Mouse (Mus musculus): ENCODE results near the gene Aurkb.
A peak's percentile ranks its signal among the peaks of the same experiment; 100 is the strongest.

The Aurkb gene

GRCm38 (mm10) chr11:69033552-69033951 lies 11.9 kb upstream of the Aurkb start:
- H3K4me1 ChIP-seq (replicated peaks; ENCODE audit: low read depth, low read length), result peaks cover 54% of the 10 kb centered on the region
- H3K27me3 ChIP-seq (ENCODE audit: insufficient read depth, low read length), result no peaks in the 10 kb centered on the region
- TF ChIP-seq CTCF (conservative IDR thresholded peaks at IDR 0.05; ENCODE audit: low read length), result no peak
- no peak for TF ChIP-seq POU5F1 (IDR thresholded peaks at IDR 0.05; ENCODE audit: borderline replicate concordance, low read length)
- no peak for TF ChIP-seq NANOG (IDR thresholded peaks at IDR 0.05; ENCODE audit: borderline replicate concordance, low read length)
- no peak overlapping the region for H3K4me3 ChIP-seq (replicated peaks; ENCODE audit: low read length)
- H3K9me3 ChIP-seq (ENCODE audit: low read length), result no peaks in the 10 kb centered on the region
- peaks cover 80% of the 10 kb centered on the region for H3K36me3 ChIP-seq (ENCODE audit: insufficient read depth, low read length)

DNA sequence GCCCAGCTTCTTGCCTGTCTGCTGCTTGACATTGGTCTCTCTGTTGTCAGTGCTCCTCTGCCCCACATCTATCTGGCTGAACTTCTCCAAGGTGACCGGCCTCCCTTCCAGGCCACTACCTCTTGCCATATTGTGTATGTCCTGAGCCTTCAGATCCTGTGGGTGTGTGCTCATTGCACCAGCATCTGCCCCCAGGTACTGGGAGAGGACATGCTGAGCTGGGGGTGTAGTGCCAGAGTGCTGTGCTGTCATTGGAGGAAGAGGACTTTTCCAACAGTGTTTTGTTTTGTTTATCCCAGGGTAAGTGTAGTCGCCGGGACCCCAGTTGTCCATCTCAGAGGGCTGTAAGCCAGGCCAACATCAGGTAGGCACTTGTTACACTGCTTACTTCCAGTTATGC lies 10.9 kb upstream of the Aurkb start:
- H3K9me3 ChIP-seq (ENCODE audit: low read length), result no peaks in the 10 kb centered on the region
- H3K4me3 ChIP-seq (replicated peaks; ENCODE audit: low read length), result 0 out of 2 replicates have a peak overlapping the region, but pooled peaks have one; percentile 2
- peaks cover 70% of the 10 kb centered on the region for H3K36me3 ChIP-seq (ENCODE audit: insufficient read depth, low read length)
- H3K4me1 ChIP-seq (replicated peaks; ENCODE audit: low read depth, low read length), result peaks cover 61% of the 10 kb centered on the region
- H3K27me3 ChIP-seq (ENCODE audit: insufficient read depth, low read length), result no peaks in the 10 kb centered on the region
- TF ChIP-seq NANOG (IDR thresholded peaks at IDR 0.05; ENCODE audit: borderline replicate concordance, low read length), result no peak
- no peak for TF ChIP-seq POU5F1 (IDR thresholded peaks at IDR 0.05; ENCODE audit: borderline replicate concordance, low read length)
- TF ChIP-seq CTCF (conservative IDR thresholded peaks at IDR 0.05; ENCODE audit: low read length), result no peak

DNA sequence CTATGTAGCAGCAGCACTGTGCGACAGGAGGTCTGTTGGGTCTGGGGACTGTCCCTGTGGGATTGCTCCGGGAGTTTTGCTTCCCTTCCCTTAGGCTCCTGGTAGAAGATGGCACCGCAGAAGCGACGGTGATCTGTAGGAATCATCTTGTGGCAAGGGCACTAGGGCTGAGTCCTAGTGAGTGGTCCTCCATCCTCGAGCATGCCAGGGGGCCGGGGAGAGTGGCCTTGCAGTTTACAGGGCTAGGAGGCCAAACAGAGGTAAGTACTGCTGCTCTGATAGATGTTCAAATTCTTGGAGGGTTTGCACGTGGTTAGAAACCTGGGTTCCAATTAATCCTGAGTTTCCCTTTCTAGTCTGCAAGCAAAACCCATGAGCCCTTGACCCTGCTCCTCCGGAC lies 10.0 kb upstream of the Aurkb start:
- Histone ChIP-seq H3K27me3 (ENCODE audit: insufficient read depth, low read length) (no peaks in the 10 kb centered on the region), H3K4me3 (replicated peaks; ENCODE audit: low read length) (peak overlapping the region; percentile 89), H3K36me3 (ENCODE audit: insufficient read depth, low read length) (peaks cover 62% of the 10 kb centered on the region), H3K9me3 (ENCODE audit: low read length) (no peaks in the 10 kb centered on the region), H3K4me1 (replicated peaks; ENCODE audit: low read depth, low read length) (peaks cover 58% of the 10 kb centered on the region)
- TF ChIP-seq POU5F1 (IDR thresholded peaks at IDR 0.05; ENCODE audit: borderline replicate concordance, low read length), result no peak
- TF ChIP-seq NANOG (IDR thresholded peaks at IDR 0.05; ENCODE audit: borderline replicate concordance, low read length), result no peak
- no peak for TF ChIP-seq CTCF (conservative IDR thresholded peaks at IDR 0.05; ENCODE audit: low read length)

DNA sequence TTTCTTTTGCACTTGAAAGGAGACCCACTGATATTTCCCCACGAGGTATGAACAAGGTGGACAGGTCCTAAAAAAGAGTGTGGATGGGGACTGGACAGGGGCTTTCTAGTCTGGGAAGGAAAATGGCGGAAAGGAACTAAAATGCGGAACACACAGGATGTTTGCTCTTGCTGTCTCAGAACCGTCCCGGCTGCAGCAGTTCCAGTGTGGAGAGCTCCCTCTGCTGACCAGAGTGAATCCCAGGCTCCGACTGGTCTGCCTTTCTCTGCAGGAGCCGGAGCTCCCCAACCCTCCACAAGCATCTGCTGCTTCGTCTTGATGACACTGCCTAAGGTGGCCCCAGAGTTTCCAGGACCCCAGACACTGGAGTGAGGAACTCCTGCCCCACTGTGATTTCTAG lies 9.6 kb upstream of the Aurkb start:
- TF ChIP-seq CTCF (conservative IDR thresholded peaks at IDR 0.05; ENCODE audit: low read length), result peak; percentile 62
- TF ChIP-seq POU5F1 (IDR thresholded peaks at IDR 0.05; ENCODE audit: borderline replicate concordance, low read length), result no peak
- Histone ChIP-seq H3K27me3 (ENCODE audit: insufficient read depth, low read length) (no peaks in the 10 kb centered on the region), H3K36me3 (ENCODE audit: insufficient read depth, low read length) (peaks cover 57% of the 10 kb centered on the region), H3K4me1 (replicated peaks; ENCODE audit: low read depth, low read length) (peaks cover 58% of the 10 kb centered on the region), H3K4me3 (replicated peaks; ENCODE audit: low read length) (peak overlapping the region; percentile 89), H3K9me3 (ENCODE audit: low read length) (no peaks in the 10 kb centered on the region)

- no peaks in the 10 kb centered on the region for H3K27me3 ChIP-seq (ENCODE audit: insufficient read depth, low read length)
- H3K9me3 ChIP-seq (ENCODE audit: low read length), result no peaks in the 10 kb centered on the region
- H3K4me3 ChIP-seq (replicated peaks; ENCODE audit: low read length), result peak overlapping the region; percentile 89
- TF ChIP-seq NANOG (IDR thresholded peaks at IDR 0.05; ENCODE audit: borderline replicate concordance, low read length) (no peak), CTCF (conservative IDR thresholded peaks at IDR 0.05; ENCODE audit: low read length) (no peak), POU5F1 (IDR thresholded peaks at IDR 0.05; ENCODE audit: borderline replicate concordance, low read length) (no peak)
- peaks cover 58% of the 10 kb centered on the region for H3K4me1 ChIP-seq (replicated peaks; ENCODE audit: low read depth, low read length)
- H3K36me3 ChIP-seq (ENCODE audit: insufficient read depth, low read length), result peaks cover 49% of the 10 kb centered on the region
These were observed 8.8 kb upstream of the Aurkb start for GRCm38 (mm10) chr11:69036486-69037230.

DNA sequence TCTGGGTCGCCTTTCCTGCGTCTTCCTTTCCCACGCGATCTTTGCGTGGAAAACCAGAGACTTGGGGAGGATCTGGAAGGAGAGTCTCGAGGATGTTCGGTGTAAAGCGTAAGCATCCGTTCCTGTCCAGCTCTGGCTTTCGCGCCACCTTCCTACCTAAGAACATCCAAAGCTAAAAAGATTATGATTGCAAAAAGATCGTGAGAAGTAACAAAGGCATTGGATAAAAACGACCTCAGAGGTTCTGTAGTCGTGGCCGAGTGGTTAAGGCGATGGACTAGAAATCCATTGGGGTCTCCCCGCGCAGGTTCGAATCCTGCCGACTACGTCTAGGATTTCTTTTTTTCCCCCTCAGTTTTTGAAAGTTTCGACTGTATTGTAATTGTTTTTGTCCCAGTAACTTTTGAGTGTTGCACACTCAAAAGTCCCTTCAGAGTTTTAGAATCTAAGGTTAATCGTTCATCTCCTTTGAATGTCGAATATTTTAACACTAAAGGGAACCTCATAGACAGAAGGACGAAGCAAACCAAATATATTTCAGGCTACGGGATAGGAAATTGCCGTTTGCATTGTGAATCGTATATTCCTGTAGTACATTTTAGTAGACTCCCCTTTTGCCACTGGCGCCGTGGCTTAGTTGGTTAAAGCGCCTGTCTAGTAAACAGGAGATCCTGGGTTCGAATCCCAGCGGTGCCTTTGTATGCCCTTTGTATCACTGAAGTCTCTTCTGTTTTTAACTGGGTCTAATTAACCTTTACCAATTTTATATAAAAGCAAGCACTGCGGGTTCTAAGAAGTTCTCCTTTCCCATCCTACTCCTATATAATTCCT lies 8.0 kb upstream of the Aurkb start:
- peak overlapping the region; percentile 89 for H3K4me3 ChIP-seq (replicated peaks; ENCODE audit: low read length)
- peaks cover 58% of the 10 kb centered on the region for H3K4me1 ChIP-seq (replicated peaks; ENCODE audit: low read depth, low read length)
- H3K9me3 ChIP-seq (ENCODE audit: low read length), result no peaks in the 10 kb centered on the region
- peak; percentile 17; the same call in 1 of the 2 replicates for TF ChIP-seq POU5F1 (IDR thresholded peaks at IDR 0.05; ENCODE audit: borderline replicate concordance, low read length)
- no peak for TF ChIP-seq NANOG (IDR thresholded peaks at IDR 0.05; ENCODE audit: borderline replicate concordance, low read length)
- peaks cover 41% of the 10 kb centered on the region for H3K36me3 ChIP-seq (ENCODE audit: insufficient read depth, low read length)
- no peaks in the 10 kb centered on the region for H3K27me3 ChIP-seq (ENCODE audit: insufficient read depth, low read length)

- no peaks in the 10 kb centered on the region for H3K9me3 ChIP-seq (ENCODE audit: low read length)
- H3K4me3 ChIP-seq (replicated peaks; ENCODE audit: low read length), result no peak overlapping the region
- peaks cover 52% of the 10 kb centered on the region for H3K4me1 ChIP-seq (replicated peaks; ENCODE audit: low read depth, low read length)
- TF ChIP-seq CTCF (conservative IDR thresholded peaks at IDR 0.05; ENCODE audit: low read length) (no peak), NANOG (IDR thresholded peaks at IDR 0.05; ENCODE audit: borderline replicate concordance, low read length) (no peak), POU5F1 (IDR thresholded peaks at IDR 0.05; ENCODE audit: borderline replicate concordance, low read length) (no peak)
- H3K36me3 ChIP-seq (ENCODE audit: insufficient read depth, low read length), result peaks cover 34% of the 10 kb centered on the region
- no peaks in the 10 kb centered on the region for H3K27me3 ChIP-seq (ENCODE audit: insufficient read depth, low read length)
These were observed 7.3 kb upstream of the Aurkb start for GRCm38 (mm10) chr11:69038173-69038572.

DNA sequence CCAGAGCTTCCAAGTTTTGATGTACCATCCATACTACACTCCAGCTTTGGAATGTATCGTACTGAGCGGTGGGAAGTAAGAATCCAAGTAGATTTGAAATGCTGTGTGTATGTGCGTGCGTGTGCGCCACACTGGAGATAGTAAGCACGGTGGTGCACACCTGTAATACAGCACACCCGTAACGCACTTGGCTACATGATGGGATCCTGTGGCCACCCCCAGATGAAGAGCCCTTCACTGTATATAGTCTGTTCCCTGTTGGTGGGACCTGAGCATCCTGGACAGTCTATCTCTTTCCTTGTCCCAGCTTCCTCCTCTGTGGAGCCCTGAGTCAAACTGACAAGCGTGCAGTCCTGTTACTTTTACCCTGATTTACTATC lies 938 bp downstream of the Aurkb start:
- no peak for TF ChIP-seq POU5F1 (IDR thresholded peaks at IDR 0.05; ENCODE audit: borderline replicate concordance, low read length)
- TF ChIP-seq CTCF (conservative IDR thresholded peaks at IDR 0.05; ENCODE audit: low read length), result no peak
- no peak for TF ChIP-seq NANOG (IDR thresholded peaks at IDR 0.05; ENCODE audit: borderline replicate concordance, low read length)
- Histone ChIP-seq H3K4me3 (replicated peaks; ENCODE audit: low read length) (peak overlapping the region; percentile 96), H3K9me3 (ENCODE audit: low read length) (no peaks in the 10 kb centered on the region), H3K4me1 (replicated peaks; ENCODE audit: low read depth, low read length) (peaks cover 46% of the 10 kb centered on the region), H3K27me3 (ENCODE audit: insufficient read depth, low read length) (no peaks in the 10 kb centered on the region), H3K36me3 (ENCODE audit: insufficient read depth, low read length) (peaks cover 42% of the 10 kb centered on the region)

Data from E14TG2a.4 (cell line).